Mouse (Mus musculus): ENCODE measurements at regions not wholly inside any gene's neighbourhood (a gene's known extent, or its start where the extent isn't known, plus 50 kb on each side); places are given as distances from the start of the nearest gene placed in this dataset.
"Not testable (repeated sequence)": the region's sequence is repeated elsewhere in the genome, so short reads cannot be mapped to it uniquely, and the experiment has no call there.

GRCm38 (mm10) chr4:71470580-71470979 is 287.2 kb downstream of the Gm11232 start:
- Histone ChIP-seq H3K27ac (replicated peaks; ENCODE audit: low read depth, low read length) (no peak overlapping the region), H3K9ac (ENCODE audit: low read depth, low read length) (no peak overlapping the region), H3K27me3 (replicated peaks; ENCODE audit: control insufficient read depth, insufficient read depth, low read length) (no peaks in the 10 kb centered on the region), H3K4me2 (ENCODE audit: low read depth, low read length) (no peak overlapping the region), H3K9me3 (ENCODE audit: control insufficient read depth, low read length) (no peaks in the 10 kb centered on the region), H3K4me1 (ENCODE audit: control insufficient read depth, insufficient read depth, low read length) (no peaks in the 10 kb centered on the region), H3K36me3 (ENCODE audit: control insufficient read depth, insufficient read depth, low read length) (no peaks in the 10 kb centered on the region), H3K4me3 (ENCODE audit: low read depth, low read length) (no peak overlapping the region)
- DNase-seq (ENCODE audit: low spot score) (no peak), ATAC-seq (ENCODE audit: low read depth) (no peak)

GRCm38 (mm10) chr4:71454811-71455210 is 303.0 kb downstream of the Gm11232 start:
- Histone ChIP-seq H3K9ac (ENCODE audit: low read depth, low read length) (no peak overlapping the region), H3K9me3 (ENCODE audit: control insufficient read depth, low read length) (no peaks in the 10 kb centered on the region), H3K27ac (replicated peaks; ENCODE audit: low read depth, low read length) (no peak overlapping the region), H3K36me3 (ENCODE audit: control insufficient read depth, insufficient read depth, low read length) (no peaks in the 10 kb centered on the region), H3K4me1 (ENCODE audit: control insufficient read depth, insufficient read depth, low read length) (no peaks in the 10 kb centered on the region), H3K4me3 (ENCODE audit: low read depth, low read length) (no peak overlapping the region), H3K27me3 (replicated peaks; ENCODE audit: control insufficient read depth, insufficient read depth, low read length) (no peaks in the 10 kb centered on the region), H3K4me2 (ENCODE audit: low read depth, low read length) (no peak overlapping the region)
- DNase-seq (ENCODE audit: low spot score) (no peak), ATAC-seq (ENCODE audit: low read depth) (no peak)
- 43% methylated on average over 3 of the region's 3 CpGs for WGBS

- H3K36me3 ChIP-seq (ENCODE audit: control insufficient read depth, insufficient read depth, low read length): no peaks in the 10 kb centered on the region
- no peaks in the 10 kb centered on the region for H3K9me3 ChIP-seq (ENCODE audit: control insufficient read depth, low read length)
- H3K27me3 ChIP-seq (replicated peaks; ENCODE audit: control insufficient read depth, insufficient read depth, low read length): no peaks in the 10 kb centered on the region
- ATAC-seq (ENCODE audit: low read depth) (no peak), DNase-seq (ENCODE audit: low spot score) (no peak)
- no peaks in the 10 kb centered on the region for H3K4me1 ChIP-seq (ENCODE audit: control insufficient read depth, insufficient read depth, low read length)
- no peak overlapping the region for H3K9ac ChIP-seq (ENCODE audit: low read depth, low read length)
- WGBS: 72% methylated on average over 3 of the region's 3 CpGs
- no peak overlapping the region for H3K4me2 ChIP-seq (ENCODE audit: low read depth, low read length)
- H3K27ac ChIP-seq (replicated peaks; ENCODE audit: low read depth, low read length): no peak overlapping the region
- H3K4me3 ChIP-seq (ENCODE audit: low read depth, low read length): no peak overlapping the region
Measured at GRCm38 (mm10) chr4:71453499-71453898, 304.3 kb downstream of the Gm11232 start.

GRCm38 (mm10) chr4:71446461-71446860 is 311.3 kb downstream of the Gm11232 start:
- no peak for ATAC-seq (ENCODE audit: low read depth)
- 86% methylated on average over 2 of the region's 2 CpGs for WGBS

GRCm38 (mm10) chr4:71431245-71431929 is 326.4 kb downstream of the Gm11232 start:
- Histone ChIP-seq H3K9me3 (ENCODE audit: control insufficient read depth, low read length) (no peaks in the 10 kb centered on the region), H3K36me3 (ENCODE audit: control insufficient read depth, insufficient read depth, low read length) (no peaks in the 10 kb centered on the region), H3K27ac (replicated peaks; ENCODE audit: low read depth, low read length) (no peak overlapping the region), H3K4me3 (ENCODE audit: low read depth, low read length) (no peak overlapping the region), H3K27me3 (replicated peaks; ENCODE audit: control insufficient read depth, insufficient read depth, low read length) (no peaks in the 10 kb centered on the region), H3K4me1 (ENCODE audit: control insufficient read depth, insufficient read depth, low read length) (no peaks in the 10 kb centered on the region), H3K9ac (ENCODE audit: low read depth, low read length) (no peak overlapping the region), H3K4me2 (ENCODE audit: low read depth, low read length) (no peak overlapping the region)
- DNase-seq (ENCODE audit: low spot score) (no peak), ATAC-seq (ENCODE audit: low read depth) (no peak)
- WGBS: 89% methylated on average over 3 of the region's 3 CpGs

More at GRCm38 (mm10) chr4:71446461-71446860, 311.3 kb downstream of the Gm11232 start:
- Histone ChIP-seq H3K27me3 (replicated peaks; ENCODE audit: control insufficient read depth, insufficient read depth, low read length) (no peaks in the 10 kb centered on the region), H3K36me3 (ENCODE audit: control insufficient read depth, insufficient read depth, low read length) (no peaks in the 10 kb centered on the region), H3K27ac (replicated peaks; ENCODE audit: low read depth, low read length) (no peak overlapping the region), H3K4me3 (ENCODE audit: low read depth, low read length) (no peak overlapping the region), H3K4me2 (ENCODE audit: low read depth, low read length) (no peak overlapping the region), H3K4me1 (ENCODE audit: control insufficient read depth, insufficient read depth, low read length) (no peaks in the 10 kb centered on the region), H3K9me3 (ENCODE audit: control insufficient read depth, low read length) (no peaks in the 10 kb centered on the region), H3K9ac (ENCODE audit: low read depth, low read length) (no peak overlapping the region)
- DNase-seq (ENCODE audit: low spot score): no peak

GRCm38 (mm10) chr4:71422121-71422520 is 335.6 kb downstream of the Gm11232 start:
- H3K9me3 ChIP-seq (ENCODE audit: control insufficient read depth, low read length); H3K4me1 ChIP-seq (ENCODE audit: control insufficient read depth, insufficient read depth, low read length); DNase-seq (ENCODE audit: low spot score); H3K36me3 ChIP-seq (ENCODE audit: control insufficient read depth, insufficient read depth, low read length); H3K9ac ChIP-seq (ENCODE audit: low read depth, low read length); ATAC-seq (ENCODE audit: low read depth); H3K4me2 ChIP-seq (ENCODE audit: low read depth, low read length); H3K27me3 ChIP-seq (replicated peaks; ENCODE audit: control insufficient read depth, insufficient read depth, low read length); H3K4me3 ChIP-seq (ENCODE audit: low read depth, low read length); H3K27ac ChIP-seq (replicated peaks; ENCODE audit: low read depth, low read length): not testable (repeated sequence)
- WGBS: 88% methylated on average over 7 of the region's 7 CpGs

- H3K9ac ChIP-seq (ENCODE audit: low read depth, low read length): no peak overlapping the region
- H3K4me1 ChIP-seq (ENCODE audit: control insufficient read depth, insufficient read depth, low read length): no peaks in the 10 kb centered on the region
- DNase-seq (ENCODE audit: low spot score) (no peak), ATAC-seq (ENCODE audit: low read depth) (no peak)
- no peak overlapping the region for H3K27ac ChIP-seq (replicated peaks; ENCODE audit: low read depth, low read length)
- no peak overlapping the region for H3K4me3 ChIP-seq (ENCODE audit: low read depth, low read length)
- H3K4me2 ChIP-seq (ENCODE audit: low read depth, low read length): no peak overlapping the region
- H3K9me3 ChIP-seq (ENCODE audit: control insufficient read depth, low read length): no peaks in the 10 kb centered on the region
- no peaks in the 10 kb centered on the region for H3K27me3 ChIP-seq (replicated peaks; ENCODE audit: control insufficient read depth, insufficient read depth, low read length)
- H3K36me3 ChIP-seq (ENCODE audit: control insufficient read depth, insufficient read depth, low read length): no peaks in the 10 kb centered on the region
Measured at GRCm38 (mm10) chr4:71409867-71410266, 347.9 kb downstream of the Gm11232 start.

GRCm38 (mm10) chr4:71390444-71390843 is 367.3 kb downstream of the Gm11232 start:
- Histone ChIP-seq H3K4me1 (ENCODE audit: control insufficient read depth, insufficient read depth, low read length) (no peaks in the 10 kb centered on the region), H3K9me3 (ENCODE audit: control insufficient read depth, low read length) (no peaks in the 10 kb centered on the region), H3K4me2 (ENCODE audit: low read depth, low read length) (no peak overlapping the region), H3K4me3 (ENCODE audit: low read depth, low read length) (no peak overlapping the region), H3K27me3 (replicated peaks; ENCODE audit: control insufficient read depth, insufficient read depth, low read length) (no peaks in the 10 kb centered on the region), H3K27ac (replicated peaks; ENCODE audit: low read depth, low read length) (no peak overlapping the region), H3K9ac (ENCODE audit: low read depth, low read length) (no peak overlapping the region), H3K36me3 (ENCODE audit: control insufficient read depth, insufficient read depth, low read length) (no peaks in the 10 kb centered on the region)
- WGBS: 80% methylated on average over 1 of the region's 1 CpGs
- ATAC-seq (ENCODE audit: low read depth): no peak
- no peak for DNase-seq (ENCODE audit: low spot score)

GRCm38 (mm10) chr4:71369276-71369675 is 388.5 kb downstream of the Gm11232 start:
- Histone ChIP-seq H3K9me3 (ENCODE audit: control insufficient read depth, low read length) (no peaks in the 10 kb centered on the region), H3K4me1 (ENCODE audit: control insufficient read depth, insufficient read depth, low read length) (no peaks in the 10 kb centered on the region), H3K9ac (ENCODE audit: low read depth, low read length) (no peak overlapping the region), H3K27ac (replicated peaks; ENCODE audit: low read depth, low read length) (no peak overlapping the region), H3K27me3 (replicated peaks; ENCODE audit: control insufficient read depth, insufficient read depth, low read length) (no peaks in the 10 kb centered on the region), H3K36me3 (ENCODE audit: control insufficient read depth, insufficient read depth, low read length) (no peaks in the 10 kb centered on the region), H3K4me3 (ENCODE audit: low read depth, low read length) (no peak overlapping the region), H3K4me2 (ENCODE audit: low read depth, low read length) (no peak overlapping the region)
- DNase-seq (ENCODE audit: low spot score) (no peak), ATAC-seq (ENCODE audit: low read depth) (no peak)
- WGBS: 93% methylated on average over 5 of the region's 5 CpGs

Measured in embryonic facial prominence, embryonic 14.5 days (tissue).